Mouse (Mus musculus) kidney, postnatal 0 days (tissue): ENCODE measurements around the gene Aldh16a1. TPM values are rescaled to one million over a fixed set of nuclear protein-coding genes. Genes with fewer than 3 reads are reported as not detected.

Source experiments
- ATAC-seq: fragments of 200-750 bp; cut with Nextera tagmentation; replicated peaks from 2 replicates; pipeline ENCODE4 v1.8.0; 2017; ENCODE audit warnings: low read depth, moderate number of reproducible peaks, moderate TSS enrichment, moderate library complexity; ENCODE audit not compliant: low FRiP score
- DNase-seq: peaks from one replicate; pipeline ENCODE4 v3.0.0-alpha.2; 2016; ENCODE audit warnings: low spot score
- H3K27ac ChIP-seq: fragments of 300-500 bp; sonication (generic); 2 replicates; pipeline ENCODE4 v1.5.1; 2014; ENCODE audit warnings: mild to moderate bottlenecking
- H3K27me3 ChIP-seq: fragments of 300-500 bp; sonication (generic); 2 replicates; pipeline ENCODE4 v1.6.1; 2014; ENCODE audit warnings: low read length, mixed read lengths; ENCODE audit not compliant: insufficient read depth
- H3K36me3 ChIP-seq: fragments of 300-500 bp; sonication (generic); 2 replicates; pipeline ENCODE4 v1.6.1; 2014; ENCODE audit warnings: low read length, mixed read lengths; ENCODE audit not compliant: insufficient read depth
- H3K4me1 ChIP-seq: fragments of 300-500 bp; sonication (generic); replicated peaks from 2 replicates; pipeline ENCODE4 v1.6.1; 2014; ENCODE audit warnings: antibody characterized with exemption, low read length, mixed read lengths; ENCODE audit not compliant: insufficient read depth
- H3K4me2 ChIP-seq: fragments of 300-500 bp; sonication (generic); 2 replicates; pipeline ENCODE4 v1.6.1; 2014; ENCODE audit warnings: mild to moderate bottlenecking, low read length, moderate library complexity, mixed read lengths
- H3K4me3 ChIP-seq: fragments of 300-500 bp; sonication (generic); replicated peaks from 2 replicates; pipeline ENCODE4 v1.5.1; 2014; ENCODE audit warnings: low read depth, low read length
- H3K9ac ChIP-seq: fragments of 300-500 bp; sonication (generic); 2 replicates; pipeline ENCODE4 v1.6.1; 2014; ENCODE audit warnings: low read depth, low read length
- H3K9me3 ChIP-seq: fragments of 300-500 bp; sonication (generic); replicated peaks from 2 replicates; pipeline ENCODE4 v1.6.1; 2016; ENCODE audit warnings: low read length, inconsistent platforms, mixed read lengths
- CTCF ChIP-seq: IDR thresholded peaks from 2 replicates; pipeline ENCODE4 v1.5.1; 2016; ENCODE audit warnings: antibody characterized with exemption, low read depth, mild to moderate bottlenecking, moderate library complexity
- WGBS: fragments of 180-500 bp; shearing (Covaris S2); extraction: QIAGEN DNeasy Blood & Tissue Kit; methylation state at CpG from one replicate; pipeline ENCODE4 v1.1.7; 2014; 5-methylcytosine and 5-hydroxymethylcytosine counted together
- polyA plus RNA-seq: library from polyadenylated mRNA; unstranded; fragments of >200 nt; fragmentation: Nextera tagmentation; extraction: Ambion mirVana; gene quantifications from 2 replicates; pipeline ENCODE4 v1.2.1, GENCODE M21; 2015

Aldh16a1 gene
- polyA plus RNA-seq, 1 experiment from 2014 or later, result 55.4 TPM

DNA sequence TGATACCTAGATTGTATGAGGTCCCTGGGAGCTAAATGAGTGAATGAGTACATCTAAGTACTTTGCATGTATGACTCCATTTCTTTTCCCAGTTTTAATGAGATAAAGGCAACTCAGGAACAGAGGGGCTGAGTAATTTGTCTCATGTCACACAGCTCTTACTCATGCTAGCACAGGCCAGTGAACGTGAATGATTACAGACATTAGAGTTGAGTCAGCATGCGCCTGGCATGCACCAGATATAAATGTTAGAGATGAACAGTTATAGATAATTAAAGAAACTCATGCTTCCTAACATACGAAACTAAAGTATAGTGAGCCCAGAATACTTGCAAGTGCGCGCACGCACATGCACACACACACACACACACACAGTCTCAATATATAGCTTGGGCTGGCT is 35.8 kb upstream of the Aldh16a1 start:
- ATAC-seq, result no peak
- no peak for DNase-seq
- Histone ChIP-seq H3K4me2 (no peak overlapping the region), H3K27me3 (0 out of 2 replicates have a peak, but pooled peaks cover 11% of the 10 kb centered on the region), H3K4me1 (peaks cover 11% of the 10 kb centered on the region), H3K27ac (no peak overlapping the region), H3K4me3 (no peak overlapping the region), H3K9me3 (no peaks in the 10 kb centered on the region), H3K36me3 (no peaks in the 10 kb centered on the region), H3K9ac (no peak overlapping the region)
- WGBS, result 92% methylated on average over 6 of the region's 6 CpGs
- TF ChIP-seq CTCF, result no peak

DNA sequence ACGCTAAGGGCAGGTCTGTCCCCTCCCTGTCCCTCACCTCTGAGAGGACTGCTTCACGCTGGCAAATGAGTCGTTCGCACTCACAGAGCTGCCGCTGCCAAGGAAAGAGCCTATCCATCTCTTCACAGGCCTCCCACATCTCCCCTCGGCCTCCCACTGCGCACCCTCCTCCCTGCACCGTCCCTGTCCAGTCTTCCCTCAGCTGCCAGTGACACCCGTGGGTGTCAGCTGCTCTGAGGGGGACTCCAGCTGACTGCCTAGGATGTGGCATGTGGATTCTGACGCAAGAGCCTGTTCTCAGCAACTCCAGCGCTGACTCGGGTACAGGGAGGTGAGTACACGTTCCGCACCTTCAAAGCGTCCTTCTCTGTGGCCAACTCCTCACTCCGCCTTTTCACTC is 35.2 kb upstream of the Aldh16a1 start:
- Histone ChIP-seq H3K4me2 (no peak overlapping the region), H3K27me3 (0 out of 2 replicates have a peak, but pooled peaks cover 15% of the 10 kb centered on the region), H3K9ac (no peak overlapping the region), H3K4me1 (peaks cover 11% of the 10 kb centered on the region), H3K9me3 (no peaks in the 10 kb centered on the region), H3K4me3 (no peak overlapping the region), H3K36me3 (no peaks in the 10 kb centered on the region), H3K27ac (no peak overlapping the region)
- ATAC-seq, result no peak
- 59% methylated on average over 16 of the region's 16 CpGs for WGBS
- no peak for DNase-seq
- TF ChIP-seq CTCF, result no peak

DNA sequence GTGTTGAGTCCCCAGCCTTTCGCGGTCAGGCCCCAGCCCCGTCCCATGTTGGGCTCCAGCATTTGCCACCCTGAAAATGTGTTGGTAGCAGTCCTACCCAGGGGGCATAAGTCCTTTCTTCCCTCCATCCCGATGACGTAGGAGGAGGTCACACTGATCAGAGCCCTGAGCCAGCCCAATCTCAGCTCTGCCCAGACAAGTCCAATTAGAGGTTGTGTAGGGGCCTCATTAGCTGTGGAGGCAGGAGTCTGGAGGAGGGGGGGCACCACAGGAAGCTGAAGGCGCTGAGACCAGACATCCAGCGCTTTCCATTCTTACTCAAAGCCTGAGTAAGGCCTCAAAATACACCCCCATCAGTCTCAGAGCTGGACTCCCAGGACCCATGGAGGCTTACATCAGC is 31.5 kb upstream of the Aldh16a1 start:
- Histone ChIP-seq H3K4me2 (no peak overlapping the region), H3K9me3 (no peaks in the 10 kb centered on the region), H3K4me3 (no peak overlapping the region), H3K9ac (no peak overlapping the region), H3K27ac (no peak overlapping the region), H3K4me1 (peaks cover 5% of the 10 kb centered on the region; the same call in 1 of the 2 replicates), H3K27me3 (peaks cover 36% of the 10 kb centered on the region), H3K36me3 (no peaks in the 10 kb centered on the region)
- TF ChIP-seq CTCF, result no peak
- DNase-seq (no peak), ATAC-seq (no peak)
- WGBS, result 74% methylated on average over 7 of the region's 7 CpGs

DNA sequence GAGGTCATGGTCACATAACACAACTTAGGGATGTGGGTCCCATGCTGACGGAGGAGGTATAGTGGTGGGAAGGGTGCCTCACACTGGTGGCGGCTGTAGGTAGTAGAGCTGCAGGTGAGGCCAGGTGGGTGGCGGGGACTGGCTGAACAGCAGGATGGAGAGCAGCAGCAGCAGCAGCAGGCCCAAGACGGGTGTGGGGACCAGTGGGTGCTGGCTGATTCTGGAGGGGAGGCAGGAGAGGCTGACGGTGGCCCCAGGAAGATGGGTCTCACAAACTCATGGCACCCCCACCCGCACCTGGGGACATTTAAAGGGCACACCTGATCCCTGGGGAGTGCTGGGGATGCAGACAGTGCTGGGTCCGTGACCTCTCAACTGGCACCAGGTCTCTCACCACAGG is 29.3 kb upstream of the Aldh16a1 start:
- DNase-seq (no peak), ATAC-seq (no peak)
- no peak for TF ChIP-seq CTCF
- Histone ChIP-seq H3K9me3 (no peaks in the 10 kb centered on the region), H3K4me1 (peaks cover 5% of the 10 kb centered on the region; the same call in 1 of the 2 replicates), H3K36me3 (no peaks in the 10 kb centered on the region), H3K4me3 (no peak overlapping the region), H3K9ac (no peak overlapping the region), H3K4me2 (no peak overlapping the region), H3K27me3 (peaks cover 56% of the 10 kb centered on the region), H3K27ac (no peak overlapping the region)
- 74% methylated on average over 7 of the region's 7 CpGs for WGBS

DNA sequence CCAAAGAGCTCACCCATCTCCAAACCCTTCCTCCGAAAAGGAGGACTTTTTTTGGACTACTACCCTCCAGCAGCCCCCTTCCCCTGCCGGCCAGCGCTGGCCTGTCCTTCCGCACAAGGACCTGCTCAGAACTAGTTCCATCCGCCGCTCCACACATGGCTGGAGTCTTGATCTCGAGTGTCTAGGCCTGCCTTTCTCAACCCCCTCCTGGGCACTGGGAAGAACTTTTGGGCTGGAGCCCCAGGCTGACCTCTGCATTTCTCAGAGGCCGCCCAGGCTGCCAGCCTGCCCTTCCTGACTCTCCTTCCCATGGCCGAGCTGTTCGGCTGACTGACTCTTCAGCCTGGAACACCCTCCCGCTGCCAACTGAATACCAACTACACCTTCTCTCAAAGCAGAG is 28.2 kb upstream of the Aldh16a1 start:
- WGBS, result 6% methylated on average over 11 of the region's 11 CpGs

DNA sequence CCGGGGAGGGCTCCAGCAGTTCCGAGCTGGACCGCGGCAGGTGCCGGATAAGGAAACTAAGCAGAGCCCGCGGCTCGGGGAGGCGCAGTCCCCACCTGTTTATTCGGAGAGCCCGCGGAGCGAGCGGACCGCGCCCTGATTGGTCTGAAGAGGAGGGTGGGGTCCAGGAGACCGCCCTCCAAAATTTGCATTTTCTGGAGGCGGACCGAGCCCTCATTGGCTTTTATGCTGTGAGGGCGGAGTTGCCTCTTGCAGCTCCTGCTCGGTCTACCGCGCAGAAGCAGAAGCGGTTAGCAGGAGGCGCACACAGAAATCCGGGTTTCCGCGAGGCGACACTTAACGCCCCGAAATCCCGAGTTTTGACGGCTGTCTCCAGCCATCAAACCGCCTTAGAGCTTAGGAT is 27.8 kb upstream of the Aldh16a1 start:
- peak overlapping the region; percentile 52 for H3K4me2 ChIP-seq
- H3K27ac ChIP-seq, result no peak overlapping the region
- ATAC-seq (peak; percentile 81), DNase-seq (peak; percentile 94)
- WGBS, result under 1% methylated on average over 33 of the region's 34 CpGs
- peaks cover 71% of the 10 kb centered on the region for H3K27me3 ChIP-seq
- no peak for TF ChIP-seq CTCF
- no peak overlapping the region for H3K9ac ChIP-seq
- H3K4me3 ChIP-seq, result 0 out of 2 replicates have a peak overlapping the region, but pooled peaks have one; percentile 13
- H3K4me1 ChIP-seq, result peaks cover 5% of the 10 kb centered on the region; the same call in 1 of the 2 replicates
- H3K36me3 ChIP-seq, result no peaks in the 10 kb centered on the region
- H3K9me3 ChIP-seq, result no peaks in the 10 kb centered on the region

More for the DNA sequence above, 28.2 kb upstream of the Aldh16a1 start:
- Histone ChIP-seq H3K9me3 (no peaks in the 10 kb centered on the region), H3K4me3 (0 out of 2 replicates have a peak overlapping the region, but pooled peaks have one; percentile 13), H3K9ac (0 out of 2 replicates have a peak overlapping the region, but pooled peaks have one; percentile 20), H3K27me3 (peaks cover 67% of the 10 kb centered on the region), H3K27ac (no peak overlapping the region), H3K36me3 (no peaks in the 10 kb centered on the region), H3K4me1 (peaks cover 5% of the 10 kb centered on the region; the same call in 1 of the 2 replicates), H3K4me2 (peak overlapping the region; percentile 52)
- TF ChIP-seq CTCF, result no peak
- DNase-seq (no peak), ATAC-seq (peak; percentile 47; the same call in 1 of the 2 replicates)
